Mouse (Mus musculus) lung, postnatal 0 days (tissue): Measurements from ENCODE around the gene Smap2. TPM values are rescaled to one million over a fixed set of nuclear protein-coding genes. Genes with fewer than 3 reads are reported as not detected.

ENCODE experiments used
- ATAC-seq: fragments of 200-750 bp; cut with Nextera tagmentation; 2 replicates; pipeline ENCODE4 v1.8.0; 2017; ENCODE audit warnings: moderate library complexity
- DNase-seq: peaks from one replicate; pipeline ENCODE4 v3.0.0-alpha.2; 2016; ENCODE audit warnings: low spot score
- H3K27ac ChIP-seq: fragments of 300-500 bp; sonication (generic); 2 replicates; pipeline ENCODE4 v1.5.1; 2014; ENCODE audit warnings: antibody characterized with exemption, mild to moderate bottlenecking, low read length, mixed read lengths
- H3K27me3 ChIP-seq: fragments of 300-500 bp; sonication (generic); replicated peaks from 2 replicates; pipeline ENCODE4 v1.6.1; 2014; ENCODE audit warnings: low read length, mixed read lengths; ENCODE audit not compliant: insufficient read depth
- H3K36me3 ChIP-seq: fragments of 300-500 bp; sonication (generic); 2 replicates; pipeline ENCODE4 v1.6.1; 2014; ENCODE audit warnings: low read length, mixed read lengths; ENCODE audit not compliant: insufficient read depth
- H3K4me1 ChIP-seq: fragments of 300-500 bp; sonication (generic); 2 replicates; pipeline ENCODE4 v1.6.1; 2014; ENCODE audit warnings: antibody characterized with exemption, low read depth, low read length, mixed read lengths; ENCODE audit not compliant: insufficient read depth
- H3K4me2 ChIP-seq: fragments of 300-500 bp; sonication (generic); replicated peaks from 2 replicates; pipeline ENCODE4 v1.6.1; 2014; ENCODE audit warnings: low read depth, mild to moderate bottlenecking, low read length, moderate library complexity, mixed read lengths
- H3K4me3 ChIP-seq: fragments of 300-500 bp; sonication (generic); 2 replicates; pipeline ENCODE4 v1.5.1; 2014; ENCODE audit warnings: low read depth, low read length
- H3K9ac ChIP-seq: fragments of 300-500 bp; sonication (generic); replicated peaks from 2 replicates; pipeline ENCODE4 v1.6.1; 2014; ENCODE audit warnings: low read depth, mild to moderate bottlenecking
- H3K9me3 ChIP-seq: fragments of 300-500 bp; sonication (generic); 2 replicates; pipeline ENCODE4 v1.6.1; 2016; ENCODE audit warnings: low read length, mixed read lengths
- CTCF ChIP-seq: IDR thresholded peaks from 2 replicates; pipeline ENCODE4 v1.5.1; 2016; ENCODE audit warnings: antibody characterized with exemption, mild to moderate bottlenecking
- EP300 ChIP-seq: IDR thresholded peaks from 2 replicates; pipeline ENCODE4 v1.6.1; 2016; ENCODE audit warnings: antibody characterized with exemption, mild to moderate bottlenecking, control low read depth
- WGBS: fragments of 180-500 bp; shearing (Covaris S2); extraction: QIAGEN DNeasy Blood & Tissue Kit; methylation state at CpG from one replicate; pipeline ENCODE4 v1.1.7; 2014; 5-methylcytosine and 5-hydroxymethylcytosine counted together
- polyA plus RNA-seq: library from polyadenylated mRNA; unstranded; fragments of >200 nt; fragmentation: Nextera tagmentation; extraction: Ambion mirVana; gene quantifications from 2 replicates; pipeline ENCODE4 v1.2.1, GENCODE M21; 2015

Smap2 gene
- polyA plus RNA-seq, 1 experiment from 2014 or later: 10.8 TPM

- peaks cover 13% of the 10 kb centered on the region; the same call in 1 of the 2 replicates for H3K4me1 ChIP-seq
- WGBS: 70% methylated on average over 4 of the region's 4 CpGs
- TF ChIP-seq CTCF: no peak
- TF ChIP-seq EP300: no peak
- ATAC-seq (no peak), DNase-seq (no peak)
- H3K27ac ChIP-seq: no peak overlapping the region
- no peak overlapping the region for H3K4me2 ChIP-seq
- H3K27me3 ChIP-seq: no peaks in the 10 kb centered on the region
- no peaks in the 10 kb centered on the region for H3K36me3 ChIP-seq
- no peak overlapping the region for H3K4me3 ChIP-seq
- no peak overlapping the region for H3K9ac ChIP-seq
- H3K9me3 ChIP-seq: no peaks in the 10 kb centered on the region
Measured at GRCm38 (mm10) chr4:121004679-121005078, 12.4 kb downstream of the Smap2 start.

- Histone ChIP-seq H3K4me1 (peaks cover 8% of the 10 kb centered on the region; the same call in 1 of the 2 replicates), H3K27ac (no peak overlapping the region), H3K4me3 (no peak overlapping the region), H3K4me2 (no peak overlapping the region), H3K27me3 (no peaks in the 10 kb centered on the region), H3K9ac (no peak overlapping the region), H3K9me3 (no peaks in the 10 kb centered on the region), H3K36me3 (no peaks in the 10 kb centered on the region)
- TF ChIP-seq CTCF (no peak), EP300 (no peak)
- ATAC-seq (no peak), DNase-seq (no peak)
- 24% methylated on average over 3 of the region's 3 CpGs for WGBS
Measured at GRCm38 (mm10) chr4:121003611-121004091, 13.4 kb downstream of the Smap2 start.

- Histone ChIP-seq H3K9me3 (no peaks in the 10 kb centered on the region), H3K4me1 (peaks cover 7% of the 10 kb centered on the region; the same call in 1 of the 2 replicates), H3K4me2 (no peak overlapping the region), H3K27me3 (no peaks in the 10 kb centered on the region), H3K36me3 (no peaks in the 10 kb centered on the region), H3K4me3 (no peak overlapping the region), H3K9ac (no peak overlapping the region), H3K27ac (peak overlapping the region; percentile 47; the same call in 1 of the 2 replicates)
- DNase-seq (peak; percentile 70), ATAC-seq (peak; percentile 87)
- WGBS: 37% methylated on average over 8 of the region's 8 CpGs
- TF ChIP-seq CTCF (no peak), EP300 (no peak)
Measured at GRCm38 (mm10) chr4:121002400-121003171, 14.5 kb downstream of the Smap2 start.

GRCm38 (mm10) chr4:121001659-121002058, 15.4 kb downstream of the Smap2 start:
- H3K9ac ChIP-seq: no peak overlapping the region
- peaks cover 7% of the 10 kb centered on the region; the same call in 1 of the 2 replicates for H3K4me1 ChIP-seq
- TF ChIP-seq CTCF (no peak), EP300 (no peak)
- WGBS: 31% methylated on average over 1 of the region's 1 CpGs
- H3K4me2 ChIP-seq: no peak overlapping the region
- DNase-seq: no peak
- H3K36me3 ChIP-seq: no peaks in the 10 kb centered on the region
- H3K27me3 ChIP-seq: no peaks in the 10 kb centered on the region
- peak overlapping the region; percentile 47; the same call in 1 of the 2 replicates for H3K27ac ChIP-seq
- H3K4me3 ChIP-seq: no peak overlapping the region
- peak; percentile 30; the same call in 1 of the 2 replicates for ATAC-seq
- H3K9me3 ChIP-seq: no peaks in the 10 kb centered on the region

GRCm38 (mm10) chr4:121001042-121001441, 16.0 kb downstream of the Smap2 start:
- Histone ChIP-seq H3K27ac (no peak overlapping the region), H3K4me1 (peaks cover 7% of the 10 kb centered on the region; the same call in 1 of the 2 replicates), H3K36me3 (no peaks in the 10 kb centered on the region), H3K9me3 (no peaks in the 10 kb centered on the region), H3K4me2 (no peak overlapping the region), H3K4me3 (no peak overlapping the region), H3K9ac (no peak overlapping the region), H3K27me3 (no peaks in the 10 kb centered on the region)
- WGBS: 75% methylated on average over 2 of the region's 2 CpGs
- DNase-seq: no peak
- no peak for ATAC-seq
- TF ChIP-seq CTCF (peak; percentile 11; the same call in 1 of the 2 replicates), EP300 (no peak)

- 36% methylated on average over 1 of the region's 1 CpGs for WGBS
- ATAC-seq: no peak
- no peak overlapping the region for H3K27ac ChIP-seq
- no peak overlapping the region for H3K4me3 ChIP-seq
- TF ChIP-seq CTCF (no peak), EP300 (no peak)
- H3K9ac ChIP-seq: no peak overlapping the region
- no peaks in the 10 kb centered on the region for H3K9me3 ChIP-seq
- DNase-seq: no peak
- H3K4me2 ChIP-seq: no peak overlapping the region
- peaks cover 3% of the 10 kb centered on the region; the same call in 1 of the 2 replicates for H3K4me1 ChIP-seq
- no peaks in the 10 kb centered on the region for H3K27me3 ChIP-seq
- H3K36me3 ChIP-seq: no peaks in the 10 kb centered on the region
Measured at GRCm38 (mm10) chr4:120995911-120996310, 21.1 kb downstream of the Smap2 start.
